Mouse (Mus musculus) liver, adult 2 months (tissue): ENCODE data around the gene Zbtb42.

ENCODE experiments used
- CTCF ChIP-seq: fragments of 200-500 bp; IDR thresholded peaks from 2 replicates; pipeline ENCODE4 v1.5.1; 2011; ENCODE audit warnings: low read depth, low read length, control low read depth
- POLR2A ChIP-seq: fragments of 200-500 bp; IDR thresholded peaks from 2 replicates; pipeline ENCODE4 v1.6.1; 2011; ENCODE audit warnings: low read length, control low read depth; ENCODE audit not compliant: insufficient read depth; ENCODE audit errors: extremely low read depth

DNA sequence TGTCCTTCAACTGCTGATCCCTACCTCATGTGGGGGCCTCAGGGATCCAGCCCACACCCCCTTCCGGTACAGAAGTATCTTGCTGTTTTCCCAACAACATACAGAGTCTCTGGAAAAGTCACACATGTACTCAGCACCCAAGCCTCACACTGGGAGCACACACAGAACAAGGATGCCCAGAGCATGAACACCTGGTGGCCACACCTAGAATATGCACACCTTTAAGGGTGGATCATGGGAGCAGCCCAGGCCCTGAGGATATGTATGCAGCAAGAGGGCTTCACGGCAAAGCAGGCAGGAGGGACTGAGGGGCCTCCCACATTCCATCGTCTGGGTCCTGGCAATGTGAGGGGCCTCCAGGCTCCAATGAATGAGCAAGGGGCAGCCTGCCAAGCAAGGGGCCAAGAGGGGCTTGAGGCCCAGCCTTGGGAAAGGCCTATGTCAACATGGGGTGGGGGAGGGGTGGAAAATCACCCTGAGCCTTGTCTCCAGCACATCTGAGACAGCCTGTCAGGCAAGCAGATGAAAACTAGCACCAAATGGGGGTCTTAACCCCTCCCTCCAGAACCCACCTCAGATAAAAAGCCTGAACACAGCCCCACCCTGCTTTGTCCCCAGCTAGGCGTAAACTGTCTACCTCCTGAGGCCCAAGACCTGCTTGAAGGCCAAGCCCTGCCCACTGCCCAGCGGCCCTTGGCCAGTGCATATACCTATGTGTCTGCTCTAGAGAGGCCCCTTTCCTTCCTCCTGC is 17.9 kb upstream of the Zbtb42 start:
- no peak for TF ChIP-seq CTCF
- no peak for TF ChIP-seq POLR2A
